Mouse (Mus musculus) lung, postnatal 0 days (tissue): ENCODE measurements around the gene Naa38. TPM values are rescaled to one million over a fixed set of nuclear protein-coding genes. Genes with fewer than 3 reads are reported as not detected.

Source experiments
- ATAC-seq: fragments of 200-750 bp; cut with Nextera tagmentation; 2 replicates; pipeline ENCODE4 v1.8.0; 2017; ENCODE audit warnings: moderate library complexity
- DNase-seq: peaks from one replicate; pipeline ENCODE4 v3.0.0-alpha.2; 2016; ENCODE audit warnings: low spot score
- H3K27ac ChIP-seq: fragments of 300-500 bp; sonication (generic); 2 replicates; pipeline ENCODE4 v1.5.1; 2014; ENCODE audit warnings: antibody characterized with exemption, mild to moderate bottlenecking, low read length, mixed read lengths
- H3K27me3 ChIP-seq: fragments of 300-500 bp; sonication (generic); replicated peaks from 2 replicates; pipeline ENCODE4 v1.6.1; 2014; ENCODE audit warnings: low read length, mixed read lengths; ENCODE audit not compliant: insufficient read depth
- H3K36me3 ChIP-seq: fragments of 300-500 bp; sonication (generic); 2 replicates; pipeline ENCODE4 v1.6.1; 2014; ENCODE audit warnings: low read length, mixed read lengths; ENCODE audit not compliant: insufficient read depth
- H3K4me1 ChIP-seq: fragments of 300-500 bp; sonication (generic); 2 replicates; pipeline ENCODE4 v1.6.1; 2014; ENCODE audit warnings: antibody characterized with exemption, low read depth, low read length, mixed read lengths; ENCODE audit not compliant: insufficient read depth
- H3K4me2 ChIP-seq: fragments of 300-500 bp; sonication (generic); replicated peaks from 2 replicates; pipeline ENCODE4 v1.6.1; 2014; ENCODE audit warnings: low read depth, mild to moderate bottlenecking, low read length, moderate library complexity, mixed read lengths
- H3K4me3 ChIP-seq: fragments of 300-500 bp; sonication (generic); 2 replicates; pipeline ENCODE4 v1.5.1; 2014; ENCODE audit warnings: low read depth, low read length
- H3K9ac ChIP-seq: fragments of 300-500 bp; sonication (generic); replicated peaks from 2 replicates; pipeline ENCODE4 v1.6.1; 2014; ENCODE audit warnings: low read depth, mild to moderate bottlenecking
- H3K9me3 ChIP-seq: fragments of 300-500 bp; sonication (generic); 2 replicates; pipeline ENCODE4 v1.6.1; 2016; ENCODE audit warnings: low read length, mixed read lengths
- CTCF ChIP-seq: IDR thresholded peaks from 2 replicates; pipeline ENCODE4 v1.5.1; 2016; ENCODE audit warnings: antibody characterized with exemption, mild to moderate bottlenecking
- EP300 ChIP-seq: IDR thresholded peaks from 2 replicates; pipeline ENCODE4 v1.6.1; 2016; ENCODE audit warnings: antibody characterized with exemption, mild to moderate bottlenecking, control low read depth
- WGBS: fragments of 180-500 bp; shearing (Covaris S2); extraction: QIAGEN DNeasy Blood & Tissue Kit; methylation state at CpG from one replicate; pipeline ENCODE4 v1.1.7; 2014; 5-methylcytosine and 5-hydroxymethylcytosine counted together
- polyA plus RNA-seq: library from polyadenylated mRNA; unstranded; fragments of >200 nt; fragmentation: Nextera tagmentation; extraction: Ambion mirVana; gene quantifications from 2 replicates; pipeline ENCODE4 v1.2.1, GENCODE M21; 2015

Naa38 gene
- polyA plus RNA-seq, 1 experiment from 2014 or later, result 142 TPM

DNA sequence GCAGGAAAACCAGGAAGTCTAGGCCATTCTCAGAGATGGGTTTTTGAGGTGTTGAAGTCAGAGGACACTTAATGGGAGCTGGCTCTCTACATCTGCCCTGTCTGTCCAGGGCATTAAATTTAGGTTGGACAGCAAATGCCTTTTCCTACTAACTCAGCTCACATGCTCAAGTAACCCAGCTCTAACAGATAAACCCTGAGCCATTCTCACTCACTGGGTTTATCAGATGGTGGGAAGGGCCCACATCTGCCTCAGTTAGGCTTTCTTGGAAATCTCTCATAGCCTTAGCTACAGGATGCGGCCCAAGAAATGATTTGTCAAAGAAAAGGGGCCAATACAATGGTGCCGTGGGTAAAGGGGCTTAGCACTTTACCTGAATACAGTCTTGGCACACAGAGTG lies 31.0 kb downstream of the Naa38 start:
- Histone ChIP-seq H3K4me2 (no peak overlapping the region), H3K27me3 (no peaks in the 10 kb centered on the region), H3K27ac (no peak overlapping the region), H3K9me3 (no peaks in the 10 kb centered on the region), H3K9ac (no peak overlapping the region), H3K4me1 (no peaks in the 10 kb centered on the region), H3K36me3 (no peaks in the 10 kb centered on the region), H3K4me3 (no peak overlapping the region)
- DNase-seq, result no peak
- TF ChIP-seq EP300 (no peak), CTCF (no peak)
- no peak for ATAC-seq
- 75% methylated on average over 2 of the region's 2 CpGs for WGBS

DNA sequence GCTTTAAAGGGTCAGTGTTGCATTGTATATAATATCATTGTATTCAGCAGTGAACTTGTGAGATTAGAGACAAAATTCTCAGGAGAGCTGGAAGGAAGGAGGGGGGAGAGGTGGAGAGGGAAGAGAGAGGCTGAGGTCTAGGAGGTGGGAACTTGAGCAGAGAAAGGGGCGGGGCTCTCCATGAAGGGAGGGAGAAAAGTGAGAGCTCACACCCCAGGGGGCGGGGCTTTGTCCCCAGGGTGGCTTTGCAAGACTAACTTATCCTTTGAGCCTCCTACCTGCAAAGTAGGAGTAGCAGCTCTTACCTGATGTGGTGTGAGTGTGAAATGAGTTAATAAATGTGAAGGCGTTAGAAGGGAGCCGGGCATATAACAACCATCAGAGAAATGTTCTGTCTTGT lies 33.5 kb downstream of the Naa38 start:
- no peak overlapping the region for H3K9ac ChIP-seq
- no peaks in the 10 kb centered on the region for H3K27me3 ChIP-seq
- no peaks in the 10 kb centered on the region for H3K36me3 ChIP-seq
- H3K4me3 ChIP-seq, result no peak overlapping the region
- DNase-seq (peak; percentile 93), ATAC-seq (peak; percentile 81)
- H3K9me3 ChIP-seq, result no peaks in the 10 kb centered on the region
- 0 out of 2 replicates have a peak, but pooled peaks cover 2% of the 10 kb centered on the region for H3K4me1 ChIP-seq
- H3K4me2 ChIP-seq, result no peak overlapping the region
- WGBS, result 16% methylated on average over 4 of the region's 4 CpGs
- TF ChIP-seq EP300 (no peak), CTCF (peak; percentile 18)
- H3K27ac ChIP-seq, result no peak overlapping the region

DNA sequence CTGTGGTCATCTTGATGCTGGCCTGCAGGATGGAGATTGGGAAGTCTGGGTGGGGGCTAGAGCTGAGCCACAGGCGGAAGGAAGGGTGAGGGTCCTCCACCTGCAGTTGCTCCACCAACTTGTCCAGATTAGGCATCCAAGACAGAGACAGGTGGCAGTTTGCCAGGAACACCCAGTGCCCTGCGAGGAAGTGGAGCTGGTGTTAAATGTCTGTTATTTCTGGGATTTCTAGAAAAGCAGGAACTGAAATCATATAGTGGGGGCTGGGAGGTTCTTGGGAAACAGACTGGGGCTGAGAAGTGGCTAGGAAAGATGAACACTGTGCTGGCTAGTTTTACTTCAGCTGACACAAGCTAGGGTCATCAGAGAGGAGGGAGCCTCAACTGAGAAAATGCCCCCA lies 34.0 kb downstream of the Naa38 start:
- Histone ChIP-seq H3K4me2 (no peak overlapping the region), H3K9ac (no peak overlapping the region), H3K9me3 (no peaks in the 10 kb centered on the region), H3K4me3 (no peak overlapping the region), H3K4me1 (0 out of 2 replicates have a peak, but pooled peaks cover 2% of the 10 kb centered on the region), H3K27me3 (no peaks in the 10 kb centered on the region), H3K36me3 (no peaks in the 10 kb centered on the region), H3K27ac (no peak overlapping the region)
- whole genome bisulfite sequencing, result 12% methylated on average over 2 of the region's 2 CpGs
- ATAC-seq (no peak), DNase-seq (peak; percentile 43)
- no peak for TF ChIP-seq CTCF
- no peak for TF ChIP-seq EP300

DNA sequence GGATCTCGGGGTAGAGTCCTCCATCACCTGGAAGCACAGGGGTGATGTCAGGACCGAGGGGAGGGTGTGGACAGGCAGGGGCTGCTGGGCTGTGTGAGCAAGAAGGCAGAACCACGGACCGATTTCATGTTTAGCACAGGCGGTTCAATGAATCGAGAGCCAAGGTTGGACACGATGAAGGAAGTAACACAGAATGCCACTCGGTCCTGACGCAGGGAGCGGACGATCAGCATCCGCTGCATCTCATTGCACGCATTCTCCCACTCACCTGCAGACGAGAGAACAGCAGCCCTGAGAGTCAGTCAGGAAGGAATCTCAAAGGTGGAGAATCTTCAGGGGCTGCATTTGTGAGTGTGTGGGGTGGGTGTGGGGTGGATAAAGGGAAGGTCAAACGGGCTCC lies 35.3 kb downstream of the Naa38 start:
- Histone ChIP-seq H3K9me3 (no peaks in the 10 kb centered on the region), H3K9ac (no peak overlapping the region), H3K27me3 (no peaks in the 10 kb centered on the region), H3K4me3 (no peak overlapping the region), H3K4me2 (no peak overlapping the region), H3K36me3 (no peaks in the 10 kb centered on the region), H3K27ac (no peak overlapping the region), H3K4me1 (0 out of 2 replicates have a peak, but pooled peaks cover 2% of the 10 kb centered on the region)
- WGBS, result 89% methylated on average over 15 of the region's 15 CpGs
- TF ChIP-seq CTCF, result no peak
- no peak for TF ChIP-seq EP300
- DNase-seq (no peak), ATAC-seq (no peak)

DNA sequence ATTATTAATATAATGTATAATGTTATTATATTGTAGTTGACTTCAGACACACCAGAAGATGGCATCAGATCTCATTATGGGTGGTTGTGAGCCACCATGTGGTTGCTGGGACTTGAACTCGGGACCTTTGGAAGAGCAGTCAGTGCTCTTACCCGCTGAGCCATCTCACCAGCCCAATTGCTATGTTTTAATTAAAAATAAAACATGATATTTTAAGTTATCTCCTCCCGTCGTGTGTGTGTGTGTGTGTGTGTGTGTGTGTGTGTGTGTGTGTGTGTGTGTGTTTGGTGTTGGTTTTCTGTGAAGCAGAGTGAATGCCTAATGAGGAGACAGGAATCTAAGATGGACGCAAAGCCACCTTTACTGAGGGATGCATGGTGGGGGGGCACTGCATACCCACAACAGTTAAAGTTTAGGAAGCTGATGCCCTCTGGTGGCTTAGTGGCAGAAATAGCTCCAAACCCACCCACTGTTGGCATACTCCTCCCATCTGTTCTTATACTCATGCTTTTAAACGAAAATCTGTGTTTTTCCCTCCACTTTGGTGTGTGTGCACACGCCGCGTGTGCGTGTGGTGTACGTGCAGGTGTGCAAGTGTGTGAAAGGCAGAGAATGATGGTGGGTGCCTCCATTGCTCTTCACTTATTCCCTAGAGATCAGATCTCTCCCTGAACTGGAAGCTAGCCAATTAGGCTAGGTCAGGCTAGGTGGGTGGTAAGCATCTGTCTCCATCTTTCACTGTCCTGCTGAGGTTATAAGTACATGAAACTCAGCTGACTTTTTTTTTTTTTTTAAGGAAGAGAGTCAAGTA lies 36.7 kb downstream of the Naa38 start:
- Histone ChIP-seq H3K9ac (no peak overlapping the region), H3K4me1 (0 out of 2 replicates have a peak, but pooled peaks cover 2% of the 10 kb centered on the region), H3K9me3 (no peaks in the 10 kb centered on the region), H3K27ac (no peak overlapping the region), H3K4me2 (0 out of 2 replicates have a peak overlapping the region, but pooled peaks have one; percentile 22), H3K4me3 (no peak overlapping the region), H3K36me3 (no peaks in the 10 kb centered on the region), H3K27me3 (no peaks in the 10 kb centered on the region)
- 33% methylated on average over 11 of the region's 11 CpGs for WGBS
- DNase-seq (peak; percentile 95), ATAC-seq (peak; percentile 85)
- TF ChIP-seq EP300 (peak; percentile 48), CTCF (peak; percentile 91)

DNA sequence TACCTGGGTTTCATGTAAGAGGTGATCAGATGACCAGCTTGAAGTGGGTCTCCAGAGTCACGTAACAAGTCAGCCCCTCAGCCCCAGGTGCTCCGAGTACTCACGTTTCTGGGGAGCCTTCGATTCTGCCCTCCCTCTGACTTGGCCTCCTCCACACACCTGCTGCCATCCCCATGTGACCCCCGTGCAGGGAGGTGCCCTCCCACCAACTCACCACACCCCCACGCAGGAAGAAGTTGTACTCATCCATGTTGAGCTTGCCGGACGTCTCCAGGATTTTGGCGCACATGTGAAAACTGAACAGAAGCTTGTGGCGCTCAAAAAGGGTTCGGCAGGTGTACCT lies 37.3 kb downstream of the Naa38 start:
- H3K4me1 ChIP-seq, result 0 out of 2 replicates have a peak, but pooled peaks cover 2% of the 10 kb centered on the region
- H3K4me2 ChIP-seq, result 0 out of 2 replicates have a peak overlapping the region, but pooled peaks have one; percentile 17
- DNase-seq (no peak), ATAC-seq (peak; percentile 22; the same call in 1 of the 2 replicates)
- no peak overlapping the region for H3K9ac ChIP-seq
- H3K36me3 ChIP-seq, result no peaks in the 10 kb centered on the region
- H3K9me3 ChIP-seq, result no peaks in the 10 kb centered on the region
- H3K27me3 ChIP-seq, result no peaks in the 10 kb centered on the region
- TF ChIP-seq CTCF (no peak), EP300 (no peak)
- no peak overlapping the region for H3K27ac ChIP-seq
- WGBS, result 44% methylated on average over 11 of the region's 11 CpGs
- no peak overlapping the region for H3K4me3 ChIP-seq
